8 mouse cellular contexts compared by ENCODE assay signal in genomic region chr2:26359983-26360382, GRCm38 (mm10). TPM values are rescaled to one million over a fixed set of nuclear protein-coding genes. Genes with fewer than 3 reads are reported as not detected.
DNase-seq lines count a peak whose midpoint lies in the region; ATAC-seq and TF ChIP-seq lines count a peak whose summit lies in the region.

No protein-coding gene starts in this region.

- 28% methylated on average over 6 of the region's 6 CpGs for WGBS in liver, embryonic 13.5 days (ENCODE audit: insufficient replicate concordance)
- WGBS in olfactory bulb, adult 2 months = 49% methylated on average over 6 of the region's 6 CpGs

- TF ChIP-seq CTCF in olfactory bulb, adult 2 months (IDR thresholded peaks at IDR 0.05; ENCODE audit: insufficient read depth, low read depth, low read length) = no peak

- H3K36me3 ChIP-seq in liver, embryonic 13.5 days = peaks cover 23% of the 10 kb centered on the region

- no peak overlapping the region for H3K9ac ChIP-seq in liver, embryonic 13.5 days

- DNase-seq in cerebellum, adult 11 months = peak; percentile 21
- no peak for DNase-seq in cerebellum, adult 9-10 months
- peak; percentile 30 to 36 for DNase-seq in lung, adult 18-20 months
- no peak for DNase-seq in lung, postnatal 14 days
- no peak for DNase-seq in liver, embryonic 13.5 days
- DNase-seq in spleen, adult 12 weeks (ENCODE audit: low spot score) = no peak
- no peak for DNase-seq in ovary, adult 18-20 months (ENCODE audit: low spot score)

- no peaks in the 10 kb centered on the region for H3K9me3 ChIP-seq in liver, embryonic 13.5 days (replicated peaks)

- ATAC-seq in liver, embryonic 13.5 days (ENCODE audit: low read depth) = peak; percentile 32; the same call in 1 of the 2 replicates

- H3K4me1 ChIP-seq in liver, embryonic 13.5 days (replicated peaks) = peaks cover 5% of the 10 kb centered on the region; the same call in 1 of the 2 replicates
- peaks cover 44% of the 10 kb centered on the region for H3K4me1 ChIP-seq in olfactory bulb, adult 2 months (ENCODE audit: control insufficient read depth, insufficient read depth, low read length)

- peak overlapping the region; percentile 19 for H3K4me3 ChIP-seq in liver, embryonic 13.5 days (replicated peaks)
- H3K4me3 ChIP-seq in olfactory bulb, adult 2 months (ENCODE audit: insufficient read depth, low read depth, low read length) = no peak overlapping the region

- TF ChIP-seq POLR2A in olfactory bulb, adult 2 months (IDR thresholded peaks at IDR 0.05; ENCODE audit: insufficient read depth, low read depth, low read length) = no peak

- no peaks in the 10 kb centered on the region for H3K27me3 ChIP-seq in liver, embryonic 13.5 days

- peak overlapping the region; percentile 34 for H3K4me2 ChIP-seq in liver, embryonic 13.5 days

- H3K27ac ChIP-seq in liver, embryonic 13.5 days = no peak overlapping the region; the same call in 1 of the 2 replicates
- peak overlapping the region; percentile 22 for H3K27ac ChIP-seq in olfactory bulb, adult 2 months (ENCODE audit: insufficient read depth, low read depth, low read length)

RNA-seq across cellular contexts. Expression of gene Card9, which starts 0.7 kb away (rescaled TPM):
- 1.2 and 1.5 TPM in 2 replicates for polyA plus RNA-seq in liver, embryonic 13.5 days (2015; fragmentation: Nextera tagmentation; extraction: Ambion mirVana)
- not detected in 2 replicates for polyA plus RNA-seq in olfactory bulb, adult 2 months (2012; ENCODE audit: insufficient read depth, insufficient read length, low replicate concordance, missing spikeins)

RNA-seq across cellular contexts. Expression of gene Dnlz, which starts 8.1 kb away (rescaled TPM):
- polyA plus RNA-seq in liver, embryonic 13.5 days (2015; fragmentation: Nextera tagmentation; extraction: Ambion mirVana) = 10.0 and 11.2 TPM in 2 replicates
- polyA plus RNA-seq in olfactory bulb, adult 2 months (2012; ENCODE audit: insufficient read depth, insufficient read length, low replicate concordance, missing spikeins) = not detected in 2 replicates

RNA-seq across cellular contexts. Expression of gene Snapc4, which starts 20.5 kb away (rescaled TPM):
- polyA plus RNA-seq in liver, embryonic 13.5 days (2015; fragmentation: Nextera tagmentation; extraction: Ambion mirVana) = 10.5 and 12.6 TPM in 2 replicates
- not detected in 2 replicates for polyA plus RNA-seq in olfactory bulb, adult 2 months (2012; ENCODE audit: insufficient read depth, insufficient read length, low replicate concordance, missing spikeins)

RNA-seq across cellular contexts. Expression of gene Entr1, which starts 29.1 kb away (rescaled TPM):
- polyA plus RNA-seq in liver, embryonic 13.5 days (2015; fragmentation: Nextera tagmentation; extraction: Ambion mirVana) = 47.6 and 52.4 TPM in 2 replicates
- polyA plus RNA-seq in olfactory bulb, adult 2 months (2012; ENCODE audit: insufficient read depth, insufficient read length, low replicate concordance, missing spikeins) = not detected in 2 replicates

RNA-seq across cellular contexts. Expression of gene Pmpca, which starts 29.2 kb away (rescaled TPM):
- 81.5 and 93.2 TPM in 2 replicates for polyA plus RNA-seq in liver, embryonic 13.5 days (2015; fragmentation: Nextera tagmentation; extraction: Ambion mirVana)
- polyA plus RNA-seq in olfactory bulb, adult 2 months (2012; ENCODE audit: insufficient read depth, insufficient read length, low replicate concordance, missing spikeins) = 415 TPM in 1 of 2 replicates, not detected in the other

Comparison
In these comparisons a context has a peak if more than half of its experiments do, and no peak if none do; other contexts are left out.
1. DNase-seq: peak in cerebellum, adult 11 months (single experiment) and lung, adult 18-20 months (2 of 2); none in cerebellum, adult 9-10 months (single experiment), lung, postnatal 14 days (single experiment), liver, embryonic 13.5 days (single experiment), spleen, adult 12 weeks (single experiment) and ovary, adult 18-20 months (single experiment).
2. RNA of gene Dnlz, which starts 8.1 kb away (polyA plus RNA-seq): 10.0 to 11.2 TPM in liver, embryonic 13.5 days; not detected in olfactory bulb, adult 2 months; every median in the first group is over 10 times any median in the second.
3. RNA of gene Snapc4, which starts 20.5 kb away (polyA plus RNA-seq): 10.5 to 12.6 TPM in liver, embryonic 13.5 days; not detected in olfactory bulb, adult 2 months; every median in the first group is over 10 times any median in the second.